Mouse (Mus musculus) neural tube, embryonic 13.5 days (tissue): ENCODE measurements at regions not wholly inside any gene's neighbourhood (a gene's known extent, or its start where the extent isn't known, plus 50 kb on each side); places are given as distances from the start of the nearest gene placed in this dataset.

Experiments used
- ATAC-seq: fragments of 200-750 bp; cut with Nextera tagmentation; 2 replicates; pipeline ENCODE4 v1.8.0; 2017; ENCODE audit warnings: low read depth, mild to moderate bottlenecking, moderate TSS enrichment, moderate library complexity
- H3K27ac ChIP-seq: fragments of 300-500 bp; sonication (generic); replicated peaks from 2 replicates; pipeline ENCODE4 v1.5.1; 2015; ENCODE audit warnings: moderate library complexity, mild to moderate bottlenecking, inconsistent platforms
- H3K27me3 ChIP-seq: fragments of 300-500 bp; sonication (generic); 2 replicates; pipeline ENCODE4 v1.6.1; 2015; ENCODE audit warnings: mild to moderate bottlenecking, inconsistent platforms
- H3K36me3 ChIP-seq: fragments of 300-500 bp; sonication (generic); 2 replicates; pipeline ENCODE4 v1.6.1; 2015; ENCODE audit warnings: mild to moderate bottlenecking, inconsistent platforms
- H3K4me1 ChIP-seq: fragments of 300-500 bp; sonication (generic); replicated peaks from 2 replicates; pipeline ENCODE4 v1.6.1; 2015; ENCODE audit warnings: inconsistent platforms
- H3K4me2 ChIP-seq: fragments of 300-500 bp; sonication (generic); 2 replicates; pipeline ENCODE4 v1.6.1; 2015; ENCODE audit warnings: inconsistent platforms, mild to moderate bottlenecking, moderate library complexity
- H3K4me3 ChIP-seq: fragments of 300-500 bp; sonication (generic); 2 replicates; pipeline ENCODE4 v1.5.1; 2015; ENCODE audit warnings: mild to moderate bottlenecking, inconsistent platforms
- H3K9ac ChIP-seq: fragments of 300-500 bp; sonication (generic); 2 replicates; pipeline ENCODE4 v1.6.1; 2015; ENCODE audit warnings: moderate library complexity, mild to moderate bottlenecking, inconsistent platforms
- H3K9me3 ChIP-seq: fragments of 300-500 bp; sonication (generic); 2 replicates; pipeline ENCODE4 v1.6.1; 2016; ENCODE audit warnings: inconsistent platforms
- WGBS: fragments of 180-500 bp; shearing (Covaris S2); methylation state at CpG from one replicate; pipeline ENCODE4 v1.1.7; 2015; 5-methylcytosine and 5-hydroxymethylcytosine counted together

DNA sequence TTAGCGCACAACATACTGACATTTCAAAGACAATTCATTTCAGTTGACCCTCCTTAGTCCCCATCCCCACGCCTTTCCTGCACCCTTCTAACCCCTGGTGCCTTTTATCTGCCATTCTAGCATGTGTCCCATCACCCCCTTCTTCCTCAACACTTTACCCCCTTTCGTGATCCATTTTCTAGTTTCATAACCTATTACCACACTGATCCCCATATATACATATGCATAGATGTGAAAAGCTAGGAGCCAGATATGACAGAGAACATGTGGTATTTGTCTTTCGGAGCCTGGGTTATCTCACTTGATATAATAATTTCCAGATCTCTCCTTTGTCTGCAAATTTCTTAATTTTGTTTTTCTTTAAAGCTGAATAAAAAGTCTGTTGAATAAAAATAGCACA, 154.9 kb downstream of the Tm2d1 start:
- H3K4me3 ChIP-seq = no peak overlapping the region
- H3K27ac ChIP-seq = no peak overlapping the region
- WGBS = 94% methylated on average over 4 of the region's 4 CpGs
- no peak overlapping the region for H3K9ac ChIP-seq
- no peaks in the 10 kb centered on the region for H3K27me3 ChIP-seq
- no peak for ATAC-seq
- H3K36me3 ChIP-seq = no peaks in the 10 kb centered on the region
- no peaks in the 10 kb centered on the region for H3K9me3 ChIP-seq
- H3K4me2 ChIP-seq = no peak overlapping the region
- H3K4me1 ChIP-seq = peaks cover 6% of the 10 kb centered on the region; the same call in 1 of the 2 replicates

DNA sequence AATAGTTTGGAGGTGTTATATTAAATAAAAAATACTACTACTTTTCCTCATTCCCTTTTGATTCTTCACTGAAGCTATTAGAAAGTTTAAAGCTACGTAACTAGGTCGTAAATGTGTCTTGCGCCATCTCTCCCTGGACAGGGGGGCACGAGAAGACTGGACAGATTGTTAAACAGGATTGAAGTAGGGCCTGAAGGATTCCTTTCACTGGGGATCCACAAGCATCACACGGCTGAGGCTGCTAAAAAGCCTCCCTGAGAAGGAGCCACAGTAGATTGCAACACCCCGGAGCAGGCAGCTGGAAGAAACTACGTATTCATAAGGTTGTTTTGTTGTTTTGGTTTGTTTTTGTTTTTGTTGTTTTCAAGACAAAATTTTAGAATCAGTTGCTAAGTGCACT, 158.7 kb downstream of the Tm2d1 start:
- Histone ChIP-seq H3K9ac (no peak overlapping the region), H3K27ac (no peak overlapping the region)
- no peak for ATAC-seq

DNA sequence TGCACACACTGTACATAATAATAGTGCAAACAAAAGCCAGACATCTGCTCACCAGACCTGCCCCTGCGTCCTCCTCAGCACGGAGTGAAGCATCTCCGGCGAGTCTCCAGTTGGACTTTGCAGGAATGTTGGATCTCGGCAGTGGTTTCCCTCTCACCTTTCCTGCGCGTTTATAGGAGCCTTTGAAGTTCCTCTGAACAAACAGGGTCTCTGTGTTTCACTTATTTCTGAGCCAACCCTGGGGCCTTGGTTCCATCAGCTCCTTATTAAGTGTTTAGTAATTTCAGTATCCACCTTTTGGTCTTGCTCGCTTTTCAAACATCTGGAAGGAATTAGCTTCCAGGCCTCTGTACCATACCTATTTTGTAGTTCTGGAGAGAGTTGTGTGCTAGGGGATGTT, 159.7 kb downstream of the Tm2d1 start:
- WGBS = 59% methylated on average over 8 of the region's 8 CpGs
- no peak for ATAC-seq
- no peak overlapping the region for H3K4me3 ChIP-seq
- no peak overlapping the region for H3K9ac ChIP-seq
- H3K4me2 ChIP-seq = no peak overlapping the region
- H3K36me3 ChIP-seq = no peaks in the 10 kb centered on the region
- H3K9me3 ChIP-seq = no peaks in the 10 kb centered on the region
- H3K4me1 ChIP-seq = peaks cover 7% of the 10 kb centered on the region; the same call in 1 of the 2 replicates
- H3K27ac ChIP-seq = no peak overlapping the region
- H3K27me3 ChIP-seq = no peaks in the 10 kb centered on the region

More for the DNA sequence above, 158.7 kb downstream of the Tm2d1 start:
- Histone ChIP-seq H3K9me3 (no peaks in the 10 kb centered on the region), H3K4me2 (no peak overlapping the region), H3K4me3 (no peak overlapping the region), H3K36me3 (no peaks in the 10 kb centered on the region), H3K4me1 (peaks cover 7% of the 10 kb centered on the region; the same call in 1 of the 2 replicates), H3K27me3 (no peaks in the 10 kb centered on the region)
- 49% methylated on average over 7 of the region's 7 CpGs for WGBS

DNA sequence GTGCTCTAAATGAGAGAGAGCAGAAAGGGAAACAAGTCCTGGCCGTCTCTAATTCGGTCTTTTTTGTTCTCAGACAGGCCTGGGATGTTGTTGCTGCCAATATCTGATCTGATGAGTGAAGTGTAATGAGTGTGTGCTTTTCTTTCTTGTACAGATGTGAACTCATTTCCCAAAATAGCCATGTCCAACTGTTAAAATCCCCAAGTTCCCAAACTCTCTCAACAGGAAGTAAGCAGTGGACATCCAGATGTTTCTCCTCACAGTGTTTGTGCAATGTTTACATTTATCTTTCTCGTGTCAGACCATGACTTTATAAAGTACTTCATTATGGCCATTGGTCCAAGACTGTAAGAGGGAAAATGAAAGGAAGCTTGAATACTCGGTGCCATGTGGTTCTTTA, 161.5 kb downstream of the Tm2d1 start:
- Histone ChIP-seq H3K27ac (no peak overlapping the region), H3K4me3 (no peak overlapping the region), H3K9ac (no peak overlapping the region), H3K36me3 (no peaks in the 10 kb centered on the region), H3K27me3 (no peaks in the 10 kb centered on the region), H3K4me1 (peaks cover 7% of the 10 kb centered on the region; the same call in 1 of the 2 replicates), H3K4me2 (no peak overlapping the region), H3K9me3 (no peaks in the 10 kb centered on the region)
- no peak for ATAC-seq
- 82% methylated on average over 4 of the region's 4 CpGs for WGBS

DNA sequence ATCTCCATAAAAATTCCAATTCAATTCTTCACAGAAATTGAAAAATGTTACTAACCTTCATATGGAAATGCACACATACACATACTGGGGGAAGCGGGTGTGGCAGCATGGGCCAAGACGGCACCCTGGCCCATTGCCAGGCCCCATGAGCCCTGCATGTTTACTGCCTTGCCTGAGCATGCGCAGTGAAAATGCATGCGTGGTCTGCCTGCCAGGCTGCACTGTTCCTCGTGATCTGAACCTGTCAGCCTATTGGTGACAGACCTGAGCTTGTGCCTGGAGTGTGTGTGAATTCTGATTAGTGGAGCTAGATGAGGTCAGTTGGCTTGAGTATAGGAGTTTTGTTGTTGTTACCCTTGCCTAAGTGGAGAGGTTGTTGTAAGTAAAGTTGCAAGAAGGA, 167.9 kb downstream of the Tm2d1 start:
- Histone ChIP-seq H3K4me3 (no peak overlapping the region), H3K36me3 (no peaks in the 10 kb centered on the region), H3K9me3 (no peaks in the 10 kb centered on the region), H3K9ac (no peak overlapping the region), H3K4me2 (no peak overlapping the region), H3K27me3 (no peaks in the 10 kb centered on the region), H3K27ac (no peak overlapping the region), H3K4me1 (no peaks in the 10 kb centered on the region)
- ATAC-seq = no peak
- 87% methylated on average over 5 of the region's 5 CpGs for WGBS

DNA sequence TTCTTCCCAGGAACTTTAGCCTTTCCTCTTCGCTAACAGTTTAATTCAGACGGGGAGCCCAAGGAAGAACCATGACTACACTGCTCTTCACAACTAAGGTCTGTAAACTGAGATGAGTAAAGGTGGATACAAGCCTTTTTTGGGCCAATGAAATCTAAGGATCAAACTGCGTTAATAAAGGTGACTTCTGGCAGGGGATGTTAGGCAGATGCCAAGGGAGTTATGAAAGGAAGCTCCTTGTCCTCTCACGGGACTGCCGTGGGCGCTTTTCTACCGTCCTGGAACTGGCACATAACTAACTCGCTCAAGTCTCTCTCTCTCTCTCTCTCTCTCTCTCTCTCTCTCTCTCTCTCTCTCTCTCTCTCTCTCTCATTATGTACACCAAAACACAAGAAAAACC, 175.7 kb downstream of the Tm2d1 start:
- Histone ChIP-seq H3K4me2 (no peak overlapping the region), H3K36me3 (no peaks in the 10 kb centered on the region), H3K27ac (no peak overlapping the region), H3K4me3 (no peak overlapping the region), H3K4me1 (no peaks in the 10 kb centered on the region), H3K9me3 (no peaks in the 10 kb centered on the region), H3K9ac (no peak overlapping the region), H3K27me3 (no peaks in the 10 kb centered on the region)
- WGBS = 92% methylated on average over 8 of the region's 8 CpGs
- no peak for ATAC-seq

DNA sequence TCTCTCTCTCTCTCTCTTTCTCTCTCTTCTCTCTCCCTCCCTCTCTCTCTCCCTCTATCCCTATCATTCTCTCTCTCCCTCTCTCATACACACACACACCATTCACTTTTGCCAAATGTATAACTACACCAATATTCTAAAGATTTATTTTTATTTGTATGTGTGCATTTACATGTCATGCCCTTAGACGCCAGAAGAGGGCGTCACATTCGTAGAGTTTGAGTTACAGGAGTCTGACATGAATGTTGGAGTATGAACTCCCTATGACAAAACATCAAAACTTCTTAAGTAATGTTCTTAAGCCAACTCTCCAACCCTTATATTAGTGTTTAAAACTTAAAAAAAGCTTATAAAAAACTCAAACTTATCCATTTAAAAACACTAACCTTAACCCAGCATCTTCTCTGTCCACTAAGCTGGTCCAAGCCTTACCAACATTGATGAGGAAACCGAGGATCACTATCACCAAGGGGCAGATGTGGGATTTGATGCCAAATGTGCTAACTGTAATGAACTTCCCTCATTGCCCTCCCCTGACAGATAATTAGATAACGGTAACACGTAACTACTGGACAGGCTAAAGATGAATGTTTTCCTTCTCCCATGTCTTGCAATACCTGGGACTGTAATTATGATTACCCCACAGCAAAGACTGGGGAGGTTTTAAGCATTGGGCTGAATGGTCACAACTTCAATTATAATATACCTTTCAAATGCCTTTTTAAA, 176.7 kb downstream of the Tm2d1 start:
- Histone ChIP-seq H3K27me3 (no peaks in the 10 kb centered on the region), H3K4me1 (no peaks in the 10 kb centered on the region), H3K4me2 (no peak overlapping the region), H3K27ac (no peak overlapping the region), H3K9ac (no peak overlapping the region), H3K9me3 (no peaks in the 10 kb centered on the region), H3K36me3 (no peaks in the 10 kb centered on the region), H3K4me3 (no peak overlapping the region)
- WGBS = 58% methylated on average over 6 of the region's 6 CpGs
- no peak for ATAC-seq

DNA sequence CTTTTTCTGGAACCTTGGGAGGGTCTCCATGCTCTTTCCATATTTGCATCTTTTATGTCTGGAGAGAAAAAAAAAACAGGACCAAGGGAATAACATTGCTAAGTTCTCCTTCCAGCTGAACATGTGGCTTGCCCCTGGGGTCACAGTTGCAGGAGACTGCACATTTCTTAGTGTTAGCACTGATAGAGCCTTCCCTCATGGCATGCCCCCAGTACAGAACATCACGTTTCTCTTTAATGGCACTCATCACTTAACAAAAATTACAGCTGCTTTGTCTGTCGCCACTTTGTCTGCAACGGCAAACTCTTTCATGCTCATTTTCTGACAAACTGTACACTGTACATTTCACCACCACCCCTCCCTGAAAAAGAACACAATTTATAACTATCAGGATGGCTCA, 180.0 kb downstream of the Tm2d1 start:
- Histone ChIP-seq H3K4me2 (no peak overlapping the region), H3K4me1 (no peaks in the 10 kb centered on the region), H3K27ac (no peak overlapping the region), H3K36me3 (no peaks in the 10 kb centered on the region), H3K9ac (no peak overlapping the region), H3K9me3 (no peaks in the 10 kb centered on the region), H3K27me3 (no peaks in the 10 kb centered on the region), H3K4me3 (no peak overlapping the region)
- ATAC-seq = no peak
- WGBS = 74% methylated on average over 3 of the region's 3 CpGs

DNA sequence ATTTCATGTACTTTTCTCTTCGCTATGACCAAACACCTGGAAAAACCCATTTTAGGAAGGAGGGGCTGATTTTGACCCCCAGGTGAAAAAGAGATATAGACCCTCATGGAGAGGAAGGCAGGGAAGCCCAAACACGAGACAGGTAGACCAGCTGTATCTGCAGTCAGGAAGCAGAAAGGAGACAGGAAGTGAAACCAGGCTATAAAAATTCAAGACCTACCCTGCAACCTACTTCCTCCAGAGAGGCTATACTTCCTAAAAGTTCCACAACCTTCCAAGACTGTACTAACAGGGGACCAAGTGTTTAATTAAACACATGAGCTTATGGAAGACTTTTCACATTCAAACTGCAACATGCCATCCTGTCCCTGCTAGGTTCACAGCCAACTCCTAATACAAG, 180.9 kb downstream of the Tm2d1 start:
- Histone ChIP-seq H3K4me3 (no peak overlapping the region), H3K9me3 (no peaks in the 10 kb centered on the region), H3K27me3 (no peaks in the 10 kb centered on the region), H3K27ac (no peak overlapping the region), H3K36me3 (no peaks in the 10 kb centered on the region), H3K4me2 (no peak overlapping the region), H3K9ac (no peak overlapping the region), H3K4me1 (no peaks in the 10 kb centered on the region)
- 87% methylated on average over 2 of the region's 2 CpGs for WGBS
- ATAC-seq = no peak

DNA sequence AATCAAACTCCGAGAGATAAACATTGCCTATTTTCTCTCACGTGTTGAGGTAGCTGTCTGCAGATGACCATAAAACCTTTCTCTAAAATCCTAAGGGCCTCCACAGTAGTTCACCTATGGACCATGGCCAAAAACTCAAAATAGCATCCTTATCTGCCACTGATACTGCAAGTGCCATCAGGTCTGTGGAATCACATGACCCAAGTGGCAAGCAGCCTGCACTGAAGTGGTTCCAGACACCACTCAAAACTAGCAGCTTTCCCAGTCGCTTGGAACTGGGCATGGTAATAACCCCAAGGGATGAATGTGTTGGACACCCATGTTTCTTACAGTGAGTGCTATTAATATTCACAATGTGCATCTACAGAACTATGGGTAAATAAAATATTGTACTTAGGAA, 182.0 kb downstream of the Tm2d1 start:
- H3K27me3 ChIP-seq = no peaks in the 10 kb centered on the region
- H3K4me3 ChIP-seq = no peak overlapping the region
- no peaks in the 10 kb centered on the region for H3K9me3 ChIP-seq
- ATAC-seq = no peak
- no peak overlapping the region for H3K9ac ChIP-seq
- H3K4me2 ChIP-seq = no peak overlapping the region
- 87% methylated on average over 3 of the region's 3 CpGs for WGBS
- H3K36me3 ChIP-seq = no peaks in the 10 kb centered on the region
- H3K27ac ChIP-seq = no peak overlapping the region
- H3K4me1 ChIP-seq = no peaks in the 10 kb centered on the region

DNA sequence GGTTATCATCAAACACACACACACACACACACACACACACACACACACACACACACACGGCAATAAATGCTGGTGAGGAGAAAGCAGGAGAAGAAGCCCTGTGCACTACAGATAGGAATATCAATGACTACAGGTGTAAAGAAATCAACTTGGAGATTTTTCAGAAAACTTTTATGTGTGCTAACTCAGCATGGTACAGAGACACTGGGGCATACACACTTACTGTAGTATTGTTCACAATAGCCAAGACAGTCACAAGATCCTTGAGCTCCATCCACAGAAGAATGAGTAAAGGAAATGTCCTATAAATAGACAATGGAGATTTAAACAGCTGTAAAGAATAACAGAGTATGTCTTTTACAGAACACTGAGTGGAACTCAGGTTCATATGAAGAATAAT, 182.4 kb downstream of the Tm2d1 start:
- H3K4me1 ChIP-seq = no peaks in the 10 kb centered on the region
- no peaks in the 10 kb centered on the region for H3K9me3 ChIP-seq
- 100% methylated on average over 1 of the region's 1 CpGs for WGBS
- H3K4me3 ChIP-seq = no peak overlapping the region
- H3K4me2 ChIP-seq = no peak overlapping the region
- H3K36me3 ChIP-seq = no peaks in the 10 kb centered on the region
- no peak for ATAC-seq
- H3K9ac ChIP-seq = no peak overlapping the region
- H3K27ac ChIP-seq = no peak overlapping the region
- H3K27me3 ChIP-seq = no peaks in the 10 kb centered on the region

DNA sequence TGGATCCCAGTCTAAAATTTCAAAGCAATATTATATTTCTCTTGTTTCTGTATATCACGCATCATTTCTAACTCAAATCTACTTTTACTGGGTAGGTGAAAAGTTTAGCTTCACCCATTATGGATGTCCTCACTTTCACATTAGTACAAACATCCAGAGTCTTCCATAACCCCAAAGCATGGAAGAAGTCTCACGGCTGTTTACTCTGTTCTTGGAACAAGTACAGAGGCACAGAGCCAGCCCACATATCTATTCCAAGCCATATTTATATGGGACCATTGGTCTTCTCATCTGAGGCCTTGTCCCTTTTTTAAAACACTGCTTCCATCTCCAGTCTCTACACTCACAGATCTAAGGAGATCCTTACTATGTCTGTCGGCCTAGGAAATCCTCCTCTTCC, 192.8 kb downstream of the Tm2d1 start:
- no peak for ATAC-seq
- no peak overlapping the region for H3K27ac ChIP-seq
- H3K36me3 ChIP-seq = no peaks in the 10 kb centered on the region
- H3K4me3 ChIP-seq = no peak overlapping the region
- H3K27me3 ChIP-seq = no peaks in the 10 kb centered on the region
- H3K9ac ChIP-seq = no peak overlapping the region
- H3K9me3 ChIP-seq = no peaks in the 10 kb centered on the region
- H3K4me2 ChIP-seq = no peak overlapping the region
- H3K4me1 ChIP-seq = no peaks in the 10 kb centered on the region
- WGBS = 90% methylated on average over 3 of the region's 3 CpGs

DNA sequence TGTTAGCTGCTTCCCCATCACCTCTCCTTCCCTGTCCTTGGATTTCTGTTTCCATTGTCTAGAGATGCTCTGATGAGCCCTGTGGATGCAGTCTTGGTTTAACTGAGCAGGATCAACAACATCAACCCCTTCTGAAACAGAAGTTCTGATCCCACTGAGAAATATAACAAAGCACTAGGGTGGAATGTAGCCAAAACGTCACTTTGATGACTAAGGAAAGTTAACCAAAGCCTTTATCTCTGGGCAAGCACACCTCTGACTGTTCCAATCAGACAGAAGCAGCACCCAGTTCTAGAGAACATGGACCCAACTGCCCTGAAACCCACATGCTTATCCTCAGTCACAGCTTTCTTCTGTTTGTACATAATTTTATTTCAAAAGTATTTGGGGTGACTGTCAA, 193.2 kb downstream of the Tm2d1 start:
- Histone ChIP-seq H3K36me3 (no peaks in the 10 kb centered on the region), H3K27me3 (no peaks in the 10 kb centered on the region), H3K9me3 (no peaks in the 10 kb centered on the region), H3K9ac (no peak overlapping the region), H3K4me3 (no peak overlapping the region), H3K4me2 (no peak overlapping the region), H3K27ac (no peak overlapping the region), H3K4me1 (no peaks in the 10 kb centered on the region)
- no peak for ATAC-seq
- WGBS = 74% methylated on average over 1 of the region's 1 CpGs
